In genomic region chr10:39612131-39612530, GRCm38 (mm10) we compare ENCODE assay signal across 11 mouse cellular contexts. TPM values are rescaled to one million over a fixed set of nuclear protein-coding genes. Genes with fewer than 3 reads are reported as not detected.
DNase-seq lines count a peak whose midpoint lies in the region; ATAC-seq and TF ChIP-seq lines count a peak whose summit lies in the region.
"Had no signal": no experiment of that assay in that cellular context is flagged by ENCODE, and none has a peak within 500 bp of the region (broad histone marks: within the 10 kb centered on the region; RNA-seq: fewer than 3 reads in every experiment).

No protein-coding gene starts in this region.

- no peak overlapping the region for H3K4me3 ChIP-seq in heart, embryonic 16.5 days (ENCODE audit: low read length)
- no peak overlapping the region for H3K4me3 ChIP-seq in heart, adult 2 months
- no peak overlapping the region for H3K4me3 ChIP-seq in neural tube, embryonic 11.5 days (ENCODE audit: low read depth, low read length)
- H3K4me3 ChIP-seq in neural tube, embryonic 15.5 days (replicated peaks): no peak overlapping the region
- H3K4me3 ChIP-seq in intestine, embryonic 15.5 days (replicated peaks): peak overlapping the region; percentile 41
- no peak overlapping the region for H3K4me3 ChIP-seq in stomach, postnatal 0 days (ENCODE audit: low read depth, low read length)
- H3K4me3 ChIP-seq in forebrain, embryonic 12.5 days (replicated peaks): no peak overlapping the region

- no peak for TF ChIP-seq EP300 in heart, adult 2 months (IDR thresholded peaks at IDR 0.05; ENCODE audit: insufficient read depth, low read depth, low read length)
- TF ChIP-seq EP300 in stomach, postnatal 0 days (optimal IDR thresholded peaks at IDR 0.05): no peak

- no peak overlapping the region; the same call in 1 of the 2 replicates for H3K9ac ChIP-seq in heart, embryonic 16.5 days (ENCODE audit: low read length)
- H3K9ac ChIP-seq in heart, adult 2 months (ENCODE audit: low read depth, low read length): no peak overlapping the region
- no peak overlapping the region for H3K9ac ChIP-seq in neural tube, embryonic 11.5 days (ENCODE audit: low read length)
- no peak overlapping the region for H3K9ac ChIP-seq in neural tube, embryonic 15.5 days (replicated peaks)
- no peak overlapping the region for H3K9ac ChIP-seq in intestine, embryonic 15.5 days
- no peak overlapping the region for H3K9ac ChIP-seq in stomach, postnatal 0 days (ENCODE audit: low read length)
- no peak overlapping the region for H3K9ac ChIP-seq in forebrain, embryonic 12.5 days

- intact Hi-C loops in heart, adult 2 months (cut with DNase I): loop anchor here (5.0 kb wide), 3 partner anchors 50 to 440 kb away; no protein-coding TSS in a partner anchor

- H3K27ac ChIP-seq in heart, embryonic 16.5 days (ENCODE audit: low read length): peak overlapping the region; percentile 87; the same call in 1 of the 2 replicates
- H3K27ac ChIP-seq in heart, adult 2 months: no peak overlapping the region; the same call in 1 of the 2 replicates
- no peak overlapping the region for H3K27ac ChIP-seq in neural tube, embryonic 11.5 days (ENCODE audit: low read depth, low read length)
- H3K27ac ChIP-seq in neural tube, embryonic 15.5 days (replicated peaks): no peak overlapping the region
- H3K27ac ChIP-seq in intestine, embryonic 15.5 days: peak overlapping the region; percentile 97
- peak overlapping the region; percentile 99 for H3K27ac ChIP-seq in stomach, postnatal 0 days (replicated peaks)
- H3K27ac ChIP-seq in forebrain, embryonic 12.5 days: no peak overlapping the region

- peaks cover 3% of the 10 kb centered on the region; the same call in 1 of the 2 replicates for H3K9me3 ChIP-seq in heart, embryonic 16.5 days (replicated peaks; ENCODE audit: control insufficient read depth, low read length)
- H3K9me3 ChIP-seq in neural tube, embryonic 11.5 days (ENCODE audit: control insufficient read depth, low read length): no peaks in the 10 kb centered on the region
- no peaks in the 10 kb centered on the region; the same call in 1 of the 2 replicates for H3K9me3 ChIP-seq in neural tube, embryonic 15.5 days (replicated peaks)
- H3K9me3 ChIP-seq in intestine, embryonic 15.5 days: no peaks in the 10 kb centered on the region
- H3K9me3 ChIP-seq in stomach, postnatal 0 days (ENCODE audit: control insufficient read depth, low read length): no peaks in the 10 kb centered on the region
- no peaks in the 10 kb centered on the region for H3K9me3 ChIP-seq in forebrain, embryonic 12.5 days

- H3K4me2 ChIP-seq in heart, embryonic 16.5 days (ENCODE audit: low read depth, low read length): peak overlapping the region; percentile 76; the same call in 1 of the 2 replicates
- H3K4me2 ChIP-seq in neural tube, embryonic 11.5 days (ENCODE audit: low read depth): no peak overlapping the region
- H3K4me2 ChIP-seq in neural tube, embryonic 15.5 days: no peak overlapping the region
- H3K4me2 ChIP-seq in intestine, embryonic 15.5 days (replicated peaks): peak overlapping the region; percentile 65
- peak overlapping the region; percentile 64 for H3K4me2 ChIP-seq in stomach, postnatal 0 days (replicated peaks; ENCODE audit: low read depth)
- H3K4me2 ChIP-seq in forebrain, embryonic 12.5 days: no peak overlapping the region

- WGBS in heart, embryonic 16.5 days: 58% methylated on average over 2 of the region's 2 CpGs
- 27% methylated on average over 2 of the region's 2 CpGs for WGBS in heart, adult 2 months
- 47% methylated on average over 2 of the region's 2 CpGs for WGBS in neural tube, embryonic 11.5 days
- 26% methylated on average over 2 of the region's 2 CpGs for WGBS in neural tube, embryonic 15.5 days
- WGBS in intestine, embryonic 15.5 days: 45% methylated on average over 2 of the region's 2 CpGs
- 21% methylated on average over 2 of the region's 2 CpGs for WGBS in stomach, postnatal 0 days
- WGBS in forebrain, embryonic 12.5 days: 78% methylated on average over 2 of the region's 2 CpGs

- no peak for DNase-seq in heart, adult 2 months
- no peak for DNase-seq in neural tube, embryonic 11.5 days (ENCODE audit: low spot score)
- DNase-seq in stomach, postnatal 0 days (ENCODE audit: low spot score): no peak
- DNase-seq in cerebellum, postnatal 36 days: no peak
- DNase-seq: cerebellum, adult 9-11 months; kidney, adult 9 months; right cerebral cortex, postnatal 4 days had no signal

- no peak for TF ChIP-seq POLR2A in heart, adult 2 months (IDR thresholded peaks at IDR 0.05; ENCODE audit: insufficient read depth, low read depth, low read length)

- no peak for ATAC-seq in heart, embryonic 16.5 days (replicated peaks; ENCODE audit: extremely low read depth, insufficient read depth, low FRiP score)
- ATAC-seq in neural tube, embryonic 11.5 days (ENCODE audit: insufficient read depth, low FRiP score, low TSS enrichment): peak; percentile 60; the same call in 1 of the 2 replicates
- no peak for ATAC-seq in neural tube, embryonic 15.5 days (ENCODE audit: low FRiP score)
- ATAC-seq in intestine, embryonic 15.5 days: no peak
- ATAC-seq in stomach, postnatal 0 days (ENCODE audit: low FRiP score, low TSS enrichment): no peak
- no peak for ATAC-seq in forebrain, embryonic 12.5 days (ENCODE audit: low FRiP score)

- H3K4me1 ChIP-seq in heart, embryonic 16.5 days (ENCODE audit: control insufficient read depth, insufficient read depth, low read length): peaks cover 22% of the 10 kb centered on the region
- H3K4me1 ChIP-seq in heart, adult 2 months (ENCODE audit: control insufficient read depth, insufficient read depth, low read length): peaks cover 3% of the 10 kb centered on the region
- H3K4me1 ChIP-seq in neural tube, embryonic 11.5 days (ENCODE audit: control insufficient read depth, insufficient read depth, low read length): 0 out of 2 replicates have a peak, but pooled peaks cover 2% of the 10 kb centered on the region
- H3K4me1 ChIP-seq in neural tube, embryonic 15.5 days: peaks cover 37% of the 10 kb centered on the region
- H3K4me1 ChIP-seq in intestine, embryonic 15.5 days (replicated peaks): peaks cover 28% of the 10 kb centered on the region
- H3K4me1 ChIP-seq in stomach, postnatal 0 days (replicated peaks; ENCODE audit: control insufficient read depth, insufficient read depth): peaks cover 5% of the 10 kb centered on the region
- H3K4me1 ChIP-seq in forebrain, embryonic 12.5 days: peaks cover 32% of the 10 kb centered on the region

- no peak for TF ChIP-seq CTCF in heart, adult 2 months (IDR thresholded peaks at IDR 0.05)
- no peak for TF ChIP-seq CTCF in stomach, postnatal 0 days (IDR thresholded peaks at IDR 0.05; ENCODE audit: low read depth)

- no peaks in the 10 kb centered on the region for H3K36me3 ChIP-seq in heart, embryonic 16.5 days (ENCODE audit: control insufficient read depth, insufficient read depth)
- H3K36me3 ChIP-seq in heart, adult 2 months (ENCODE audit: control insufficient read depth, insufficient read depth, low read length): no peaks in the 10 kb centered on the region; the same call in 1 of the 2 replicates
- no peaks in the 10 kb centered on the region for H3K36me3 ChIP-seq in neural tube, embryonic 11.5 days (ENCODE audit: control insufficient read depth, insufficient read depth, low read length)
- no peaks in the 10 kb centered on the region for H3K36me3 ChIP-seq in neural tube, embryonic 15.5 days
- 0 out of 2 replicates have a peak, but pooled peaks cover 2% of the 10 kb centered on the region for H3K36me3 ChIP-seq in intestine, embryonic 15.5 days
- H3K36me3 ChIP-seq in stomach, postnatal 0 days (ENCODE audit: control insufficient read depth, insufficient read depth, low read length): no peaks in the 10 kb centered on the region
- no peaks in the 10 kb centered on the region for H3K36me3 ChIP-seq in forebrain, embryonic 12.5 days (replicated peaks)

- H3K27me3 ChIP-seq in heart, embryonic 16.5 days (ENCODE audit: control insufficient read depth, insufficient read depth, low read length): no peaks in the 10 kb centered on the region
- H3K27me3 ChIP-seq in heart, adult 2 months (ENCODE audit: control insufficient read depth, insufficient read depth, low read length): no peaks in the 10 kb centered on the region
- H3K27me3 ChIP-seq in neural tube, embryonic 11.5 days (ENCODE audit: control insufficient read depth, insufficient read depth, low read length): no peaks in the 10 kb centered on the region
- no peaks in the 10 kb centered on the region for H3K27me3 ChIP-seq in neural tube, embryonic 15.5 days (replicated peaks)
- no peaks in the 10 kb centered on the region for H3K27me3 ChIP-seq in intestine, embryonic 15.5 days (replicated peaks)
- H3K27me3 ChIP-seq in stomach, postnatal 0 days (ENCODE audit: control insufficient read depth, insufficient read depth, low read length): no peaks in the 10 kb centered on the region
- no peaks in the 10 kb centered on the region for H3K27me3 ChIP-seq in forebrain, embryonic 12.5 days

- H3K79me2 ChIP-seq in heart, adult 2 months (replicated peaks; ENCODE audit: control insufficient read depth, insufficient read depth, low read length): peaks cover 2% of the 10 kb centered on the region; the same call in 1 of the 2 replicates

RNA-seq across cellular contexts. Expression of gene Traf3ip2, which starts 0.6 kb away (rescaled TPM):
- 10.7 and 12.5 TPM in 2 replicates for polyA plus RNA-seq in heart, embryonic 16.5 days (2015; fragmentation: Nextera tagmentation; extraction: Ambion mirVana)
- total RNA-seq in heart, adult 2 months (2021): 1 to 10 TPM; 5.0 to 6.5 TPM
- 7.1 and 7.8 TPM in 2 replicates for polyA plus RNA-seq in heart, adult 2 months (2012; rRNA removed)
- polyA plus RNA-seq in neural tube, embryonic 11.5 days (2014; fragmentation: Nextera tagmentation; extraction: Ambion mirVana): 9.4 TPM in 2 replicates
- polyA plus RNA-seq in neural tube, embryonic 15.5 days (2015; fragmentation: Nextera tagmentation; extraction: Ambion mirVana): 3.8 and 9.4 TPM in 2 replicates
- 25.8 and 29.4 TPM in 2 replicates for polyA plus RNA-seq in intestine, embryonic 15.5 days (2015; fragmentation: Nextera tagmentation; extraction: Ambion mirVana)
- 19.4 and 24.1 TPM in 2 replicates for polyA plus RNA-seq in stomach, postnatal 0 days (2015; fragmentation: Nextera tagmentation; extraction: Ambion mirVana)
- 4.7 and 6.0 TPM in 2 replicates for polyA plus RNA-seq in forebrain, embryonic 12.5 days (2016; fragmentation: Nextera tagmentation; extraction: Ambion mirVana)

Comparison
In these comparisons a context has a peak if more than half of its experiments do, and no peak if none do; other contexts are left out.
1. H3K27ac ChIP-seq: peak in heart, embryonic 16.5 days (single experiment), intestine, embryonic 15.5 days (single experiment) and stomach, postnatal 0 days (single experiment); none in heart, adult 2 months (single experiment), neural tube, embryonic 11.5 days (single experiment), neural tube, embryonic 15.5 days (single experiment) and forebrain, embryonic 12.5 days (single experiment).
2. H3K4me2 ChIP-seq: peak in heart, embryonic 16.5 days (single experiment), intestine, embryonic 15.5 days (single experiment) and stomach, postnatal 0 days (single experiment); none in neural tube, embryonic 11.5 days (single experiment), neural tube, embryonic 15.5 days (single experiment) and forebrain, embryonic 12.5 days (single experiment).